Mouse (Mus musculus): Measurements from ENCODE around the gene Llcfc1. TPM values are rescaled to one million over a fixed set of nuclear protein-coding genes. Genes with fewer than 3 reads are reported as not detected.

Gene Llcfc1
- not detected for polyA plus RNA-seq (2021)

- POLR2A ChIA-PET: no interaction called here
- CTCF ChIA-PET: no interaction called here
- in situ Hi-C loops (cut with MboI; ENCODE audit: low pct_unique_long_range_greater_than_20kb): no loop called here
Measured at GRCm38 (mm10) chr6:41684131-41684530, at the start of gene Llcfc1. Gene Llcfc1, plus strand, starts transcription at chr6:41684431.

GRCm38 (mm10) chr6:41635211-41635610 lies 49.0 kb upstream of the Llcfc1 start:
- no peak for DNase-seq (ENCODE audit: low read depth, low spot score)
- POLR2A ChIA-PET: no interaction called here
- CTCF ChIA-PET: no interaction called here
- ATAC-seq: no peak
- in situ Hi-C loops (cut with MboI; ENCODE audit: low pct_unique_long_range_greater_than_20kb): no loop called here
- no peak for TF ChIP-seq CTCF (IDR thresholded peaks at IDR 0.05)
- H3K27me3 ChIP-seq: no peaks in the 10 kb centered on the region

More at GRCm38 (mm10) chr6:41684131-41684530, at the start of gene Llcfc1:
- no peak for TF ChIP-seq CTCF (IDR thresholded peaks at IDR 0.05)
- ATAC-seq (no peak), DNase-seq (ENCODE audit: low read depth, low spot score) (no peak)
- H3K27me3 ChIP-seq: no peaks in the 10 kb centered on the region

GRCm38 (mm10) chr6:41636178-41636577 lies 48.1 kb upstream of the Llcfc1 start, which contains the start of gene Trpv6:
Gene Trpv6, minus strand, starts transcription at chr6:41636405.
- no peak for DNase-seq (ENCODE audit: low read depth, low spot score)
- no peaks in the 10 kb centered on the region for H3K27me3 ChIP-seq
- no peak for TF ChIP-seq CTCF (IDR thresholded peaks at IDR 0.05)
- CTCF ChIA-PET: interaction anchor here (0.8 to 2.4 kb wide), 2 partner anchors 14 to 18 kb away, joined by 3 to 6 read pairs; no protein-coding TSS in a partner anchor
- in situ Hi-C loops (cut with MboI; ENCODE audit: low pct_unique_long_range_greater_than_20kb): no loop called here
- POLR2A ChIA-PET: no interaction called here
- no peak for ATAC-seq

GRCm38 (mm10) chr6:41637393-41637792 lies 46.8 kb upstream of the Llcfc1 start:
- no peak for TF ChIP-seq CTCF (IDR thresholded peaks at IDR 0.05)
- no peak for ATAC-seq
- H3K27me3 ChIP-seq: no peaks in the 10 kb centered on the region
- ChIA-PET POLR2A (no interaction called here), CTCF (interaction anchor here (2.4 kb wide), 1 partner anchor 15 kb away, joined by 6 read pairs; no protein-coding TSS in a partner anchor)
- DNase-seq (ENCODE audit: low read depth, low spot score): no peak
- in situ Hi-C loops (cut with MboI; ENCODE audit: low pct_unique_long_range_greater_than_20kb): no loop called here

- ATAC-seq (no peak), DNase-seq (ENCODE audit: low read depth, low spot score) (no peak)
- no peaks in the 10 kb centered on the region for H3K27me3 ChIP-seq
- POLR2A ChIA-PET: no interaction called here
- in situ Hi-C loops (cut with MboI; ENCODE audit: low pct_unique_long_range_greater_than_20kb): no loop called here
- CTCF ChIA-PET: interaction anchor here (2.4 kb wide), 1 partner anchor 16 kb away, joined by 6 read pairs; no protein-coding TSS in a partner anchor
- no peak for TF ChIP-seq CTCF (IDR thresholded peaks at IDR 0.05)
Measured at GRCm38 (mm10) chr6:41637927-41638506, 46.2 kb upstream of the Llcfc1 start.

- no peak for TF ChIP-seq CTCF (IDR thresholded peaks at IDR 0.05)
- ChIA-PET POLR2A (no interaction called here), CTCF (no interaction called here)
- ATAC-seq (no peak), DNase-seq (ENCODE audit: low read depth, low spot score) (no peak)
- H3K27me3 ChIP-seq: peaks cover 2% of the 10 kb centered on the region
- in situ Hi-C loops (cut with MboI; ENCODE audit: low pct_unique_long_range_greater_than_20kb): no loop called here
Measured at GRCm38 (mm10) chr6:41640449-41640848, 43.8 kb upstream of the Llcfc1 start.

- no peak for ATAC-seq
- peaks cover 3% of the 10 kb centered on the region for H3K27me3 ChIP-seq
- no peak for DNase-seq (ENCODE audit: low read depth, low spot score)
- POLR2A ChIA-PET: no interaction called here
- CTCF ChIA-PET: interaction anchor here (0.7 kb wide), 1 partner anchor 12 kb away, joined by 3 read pairs; no protein-coding TSS in a partner anchor
- in situ Hi-C loops (cut with MboI; ENCODE audit: low pct_unique_long_range_greater_than_20kb): no loop called here
- TF ChIP-seq CTCF (IDR thresholded peaks at IDR 0.05): no peak
Measured at GRCm38 (mm10) chr6:41641173-41641866, 42.9 kb upstream of the Llcfc1 start.

GRCm38 (mm10) chr6:41642765-41643164 lies 41.5 kb upstream of the Llcfc1 start:
- POLR2A ChIA-PET: interaction anchor here (0.6 kb wide), 1 partner anchor 17 kb away, joined by 3 read pairs; no protein-coding TSS in a partner anchor
- CTCF ChIA-PET: interaction anchor here (0.6 kb wide), 1 partner anchor 14 kb away, joined by 3 read pairs; no protein-coding TSS in a partner anchor

GRCm38 (mm10) chr6:41643227-41643626 lies 41.0 kb upstream of the Llcfc1 start:
- ChIA-PET POLR2A (interaction anchor here (0.6 kb wide), 1 partner anchor 16 kb away, joined by 3 read pairs; no protein-coding TSS in a partner anchor), CTCF (interaction anchor here (0.6 kb wide), 1 partner anchor 13 kb away, joined by 3 read pairs; no protein-coding TSS in a partner anchor)
- in situ Hi-C loops (cut with MboI; ENCODE audit: low pct_unique_long_range_greater_than_20kb): no loop called here
- no peak for TF ChIP-seq CTCF (IDR thresholded peaks at IDR 0.05)
- no peak for ATAC-seq
- DNase-seq (ENCODE audit: low read depth, low spot score): no peak
- peaks cover 6% of the 10 kb centered on the region for H3K27me3 ChIP-seq

More at GRCm38 (mm10) chr6:41642765-41643164, 41.5 kb upstream of the Llcfc1 start:
- DNase-seq (ENCODE audit: low read depth, low spot score) (no peak), ATAC-seq (no peak)
- H3K27me3 ChIP-seq: peaks cover 3% of the 10 kb centered on the region
- no peak for TF ChIP-seq CTCF (IDR thresholded peaks at IDR 0.05)
- in situ Hi-C loops (cut with MboI; ENCODE audit: low pct_unique_long_range_greater_than_20kb): no loop called here

GRCm38 (mm10) chr6:41646220-41646619 lies 38.0 kb upstream of the Llcfc1 start:
- ChIA-PET CTCF (no interaction called here), POLR2A (no interaction called here)
- ATAC-seq: no peak
- in situ Hi-C loops (cut with MboI; ENCODE audit: low pct_unique_long_range_greater_than_20kb): no loop called here
- H3K27me3 ChIP-seq: peaks cover 6% of the 10 kb centered on the region
- no peak for DNase-seq (ENCODE audit: low read depth, low spot score)
- TF ChIP-seq CTCF (IDR thresholded peaks at IDR 0.05): no peak

GRCm38 (mm10) chr6:41646672-41647071 lies 37.6 kb upstream of the Llcfc1 start:
- ChIA-PET POLR2A (interaction anchor here (1.5 kb wide), 1 partner anchor 11 kb away, joined by 3 read pairs; no protein-coding TSS in a partner anchor), CTCF (no interaction called here)
- ATAC-seq (no peak), DNase-seq (ENCODE audit: low read depth, low spot score) (no peak)
- H3K27me3 ChIP-seq: peaks cover 6% of the 10 kb centered on the region
- TF ChIP-seq CTCF (IDR thresholded peaks at IDR 0.05): no peak
- in situ Hi-C loops (cut with MboI; ENCODE audit: low pct_unique_long_range_greater_than_20kb): no loop called here
